Mouse (Mus musculus) stomach, postnatal 0 days (tissue): Measurements from ENCODE around the gene Il1r1. TPM values are rescaled to one million over a fixed set of nuclear protein-coding genes. Genes with fewer than 3 reads are reported as not detected.

Source experiments
- ATAC-seq: fragments of 200-750 bp; cut with Nextera tagmentation; 2 replicates; pipeline ENCODE4 v1.8.0; 2017; ENCODE audit not compliant: low FRiP score, low TSS enrichment
- DNase-seq: peaks from one replicate; pipeline ENCODE4 v3.0.0-alpha.2; 2016; ENCODE audit warnings: low spot score
- H3K27ac ChIP-seq: fragments of 300-500 bp; sonication (generic); replicated peaks from 2 replicates; pipeline ENCODE4 v1.5.1; 2014; ENCODE audit warnings: mild to moderate bottlenecking, control low read depth
- H3K27me3 ChIP-seq: fragments of 300-500 bp; sonication (generic); 2 replicates; pipeline ENCODE4 v1.6.1; 2014; ENCODE audit warnings: low read length; ENCODE audit not compliant: control insufficient read depth, insufficient read depth
- H3K36me3 ChIP-seq: fragments of 300-500 bp; sonication (generic); 2 replicates; pipeline ENCODE4 v1.6.1; 2014; ENCODE audit warnings: low read length, mixed read lengths; ENCODE audit not compliant: control insufficient read depth, insufficient read depth
- H3K4me1 ChIP-seq: fragments of 300-500 bp; sonication (generic); replicated peaks from 2 replicates; pipeline ENCODE4 v1.6.1; 2014; ENCODE audit warnings: antibody characterized with exemption; ENCODE audit not compliant: control insufficient read depth, insufficient read depth
- H3K4me2 ChIP-seq: fragments of 300-500 bp; sonication (generic); replicated peaks from 2 replicates; pipeline ENCODE4 v1.6.1; 2014; ENCODE audit warnings: low read depth, mild to moderate bottlenecking, control low read depth, moderate library complexity
- H3K4me3 ChIP-seq: fragments of 300-500 bp; sonication (generic); 2 replicates; pipeline ENCODE4 v1.5.1; 2014; ENCODE audit warnings: low read depth, low read length, control low read depth
- H3K9ac ChIP-seq: fragments of 300-500 bp; sonication (generic); 2 replicates; pipeline ENCODE4 v1.6.1; 2014; ENCODE audit warnings: mild to moderate bottlenecking, low read length, control low read depth, mixed read lengths
- H3K9me3 ChIP-seq: fragments of 300-500 bp; sonication (generic); 2 replicates; pipeline ENCODE4 v1.6.1; 2016; ENCODE audit warnings: low read length; ENCODE audit not compliant: control insufficient read depth
- CTCF ChIP-seq: IDR thresholded peaks from 2 replicates; pipeline ENCODE4 v1.5.1; 2016; ENCODE audit warnings: antibody characterized with exemption, low read depth, mild to moderate bottlenecking, moderate library complexity
- EP300 ChIP-seq: optimal IDR thresholded peaks from 2 replicates; pipeline ENCODE3; 2016; ENCODE audit warnings: antibody characterized with exemption
- WGBS: fragments of 180-500 bp; shearing (Covaris S2); extraction: QIAGEN DNeasy Blood & Tissue Kit; methylation state at CpG from one replicate; pipeline ENCODE4 v1.1.7; 2014; 5-methylcytosine and 5-hydroxymethylcytosine counted together
- polyA plus RNA-seq: library from polyadenylated mRNA; unstranded; fragments of >200 nt; fragmentation: Nextera tagmentation; extraction: Ambion mirVana; gene quantifications from 2 replicates; pipeline ENCODE4 v1.2.1, GENCODE M21; 2015

The Il1r1 gene
- polyA plus RNA-seq, 1 experiment from 2014 or later = 7.3 TPM

- DNase-seq (peak; percentile 41), ATAC-seq (peak; percentile 86)
- no peaks in the 10 kb centered on the region for H3K27me3 ChIP-seq
- no peaks in the 10 kb centered on the region for H3K36me3 ChIP-seq
- H3K27ac ChIP-seq = peak overlapping the region; percentile 40; the same call in 1 of the 2 replicates
- H3K4me2 ChIP-seq = no peak overlapping the region
- no peak overlapping the region for H3K4me3 ChIP-seq
- H3K4me1 ChIP-seq = peaks cover 2% of the 10 kb centered on the region; the same call in 1 of the 2 replicates
- TF ChIP-seq EP300 (no peak), CTCF (no peak)
- H3K9ac ChIP-seq = no peak overlapping the region
- 19% methylated on average over 7 of the region's 7 CpGs for WGBS
- H3K9me3 ChIP-seq = no peaks in the 10 kb centered on the region
Measured at GRCm38 (mm10) chr1:40233217-40233616, 8.3 kb downstream of the Il1r1 start.

GRCm38 (mm10) chr1:40233621-40234020 lies 8.7 kb downstream of the Il1r1 start:
- Histone ChIP-seq H3K4me3 (no peak overlapping the region), H3K4me1 (peaks cover 2% of the 10 kb centered on the region; the same call in 1 of the 2 replicates), H3K27me3 (no peaks in the 10 kb centered on the region), H3K4me2 (no peak overlapping the region), H3K27ac (no peak overlapping the region), H3K9ac (no peak overlapping the region), H3K9me3 (no peaks in the 10 kb centered on the region), H3K36me3 (no peaks in the 10 kb centered on the region)
- no peak for DNase-seq
- WGBS = 51% methylated on average over 3 of the region's 3 CpGs
- TF ChIP-seq CTCF (no peak), EP300 (no peak)
- ATAC-seq = no peak

- 76% methylated on average over 5 of the region's 5 CpGs for WGBS
- Histone ChIP-seq H3K4me1 (peaks cover 2% of the 10 kb centered on the region; the same call in 1 of the 2 replicates), H3K9ac (no peak overlapping the region), H3K27ac (0 out of 2 replicates have a peak overlapping the region, but pooled peaks have one; percentile 8), H3K9me3 (no peaks in the 10 kb centered on the region), H3K36me3 (no peaks in the 10 kb centered on the region), H3K4me3 (no peak overlapping the region), H3K4me2 (no peak overlapping the region), H3K27me3 (no peaks in the 10 kb centered on the region)
- ATAC-seq (no peak), DNase-seq (no peak)
- TF ChIP-seq EP300 = no peak
Measured at GRCm38 (mm10) chr1:40235597-40236249, 10.8 kb downstream of the Il1r1 start.

GRCm38 (mm10) chr1:40236694-40237093 lies 11.8 kb downstream of the Il1r1 start:
- Histone ChIP-seq H3K4me2 (no peak overlapping the region), H3K9me3 (no peaks in the 10 kb centered on the region), H3K36me3 (no peaks in the 10 kb centered on the region), H3K4me1 (peaks cover 2% of the 10 kb centered on the region; the same call in 1 of the 2 replicates), H3K27me3 (no peaks in the 10 kb centered on the region), H3K9ac (no peak overlapping the region), H3K4me3 (no peak overlapping the region), H3K27ac (no peak overlapping the region)
- ATAC-seq (0 out of 2 replicates have a peak, but pooled peaks have one; percentile 35), DNase-seq (no peak)
- 52% methylated on average over 6 of the region's 6 CpGs for WGBS
- TF ChIP-seq CTCF (no peak), EP300 (no peak)

GRCm38 (mm10) chr1:40237094-40237493 lies 12.2 kb downstream of the Il1r1 start:
- H3K9ac ChIP-seq = no peak overlapping the region
- TF ChIP-seq EP300 = no peak
- no peak for TF ChIP-seq CTCF
- H3K4me2 ChIP-seq = no peak overlapping the region
- H3K4me3 ChIP-seq = no peak overlapping the region
- ATAC-seq = no peak
- H3K27me3 ChIP-seq = no peaks in the 10 kb centered on the region
- peaks cover 2% of the 10 kb centered on the region; the same call in 1 of the 2 replicates for H3K4me1 ChIP-seq
- no peak for DNase-seq
- no peak overlapping the region for H3K27ac ChIP-seq
- H3K9me3 ChIP-seq = no peaks in the 10 kb centered on the region
- WGBS = 42% methylated on average over 6 of the region's 6 CpGs
- no peaks in the 10 kb centered on the region for H3K36me3 ChIP-seq

GRCm38 (mm10) chr1:40240353-40241092 lies 15.6 kb downstream of the Il1r1 start:
- no peak for DNase-seq
- Histone ChIP-seq H3K4me3 (no peak overlapping the region), H3K36me3 (no peaks in the 10 kb centered on the region), H3K9me3 (no peaks in the 10 kb centered on the region), H3K27me3 (no peaks in the 10 kb centered on the region), H3K27ac (no peak overlapping the region), H3K9ac (no peak overlapping the region), H3K4me1 (no peaks in the 10 kb centered on the region), H3K4me2 (no peak overlapping the region)
- no peak for ATAC-seq
- WGBS = 79% methylated on average over 9 of the region's 9 CpGs
- no peak for TF ChIP-seq EP300
